Mouse (Mus musculus) hindbrain, embryonic 11.5 days (tissue): ENCODE data around the gene Pou2f2. TPM values are rescaled to one million over a fixed set of nuclear protein-coding genes. Genes with fewer than 3 reads are reported as not detected.

Source experiments
- ATAC-seq: fragments of 200-750 bp; cut with Nextera tagmentation; 2 replicates; pipeline ENCODE4 v1.8.0; 2017; ENCODE audit warnings: mild to moderate bottlenecking, moderate TSS enrichment, moderate library complexity; ENCODE audit not compliant: low FRiP score
- DNase-seq: peaks from one replicate; pipeline ENCODE4 v3.0.0-alpha.2; 2015; ENCODE audit warnings: low spot score
- H3K27ac ChIP-seq: fragments of 300-500 bp; sonication (generic); 2 replicates; pipeline ENCODE4 v1.5.1; 2014; ENCODE audit warnings: mild to moderate bottlenecking, low read depth, low read length
- H3K27me3 ChIP-seq: fragments of 300-500 bp; sonication (generic); 2 replicates; pipeline ENCODE4 v1.6.1; 2014; ENCODE audit warnings: mild to moderate bottlenecking, low read length, moderate library complexity, mixed read lengths; ENCODE audit not compliant: control insufficient read depth, insufficient read depth
- H3K36me3 ChIP-seq: fragments of 300-500 bp; sonication (generic); 2 replicates; pipeline ENCODE4 v1.6.1; 2014; ENCODE audit warnings: mild to moderate bottlenecking, low read length, moderate library complexity, mixed read lengths; ENCODE audit not compliant: control insufficient read depth, insufficient read depth
- H3K4me1 ChIP-seq: fragments of 300-500 bp; sonication (generic); replicated peaks from 2 replicates; pipeline ENCODE4 v1.6.1; 2014; ENCODE audit warnings: low read length, mixed read lengths; ENCODE audit not compliant: control insufficient read depth, insufficient read depth
- H3K4me2 ChIP-seq: fragments of 300-500 bp; sonication (generic); replicated peaks from 2 replicates; pipeline ENCODE4 v1.6.1; 2014; ENCODE audit warnings: mild to moderate bottlenecking, low read depth, low read length
- H3K4me3 ChIP-seq: fragments of 300-500 bp; sonication (generic); 2 replicates; pipeline ENCODE4 v1.5.1; 2014; ENCODE audit warnings: low read depth, low read length
- H3K9ac ChIP-seq: fragments of 300-500 bp; sonication (generic); 2 replicates; pipeline ENCODE4 v1.6.1; 2014; ENCODE audit warnings: low read depth, low read length
- H3K9me3 ChIP-seq: fragments of 300-500 bp; sonication (generic); 2 replicates; pipeline ENCODE4 v1.6.1; 2016; ENCODE audit warnings: low read length; ENCODE audit not compliant: control insufficient read depth
- WGBS: fragments of 180-500 bp; shearing (Covaris S2); extraction: QIAGEN DNeasy Blood & Tissue Kit; methylation state at CpG from one replicate; pipeline ENCODE4 v1.1.7; 2014; 5-methylcytosine and 5-hydroxymethylcytosine counted together
- polyA plus RNA-seq: library from polyadenylated mRNA; unstranded; fragments of >200 nt; fragmentation: Nextera tagmentation; extraction: Ambion mirVana; gene quantifications from 2 replicates; pipeline ENCODE4 v1.2.1, GENCODE M21; 2014

The Pou2f2 gene
- polyA plus RNA-seq, 1 experiment from 2014 or later = 51.9 TPM

- ATAC-seq (peak; percentile 41), DNase-seq (peak; percentile 81)
- Histone ChIP-seq H3K9me3 (no peaks in the 10 kb centered on the region), H3K27ac (0 out of 2 replicates have a peak overlapping the region, but pooled peaks have one; percentile 45), H3K9ac (peak overlapping the region; percentile 74), H3K4me2 (peak overlapping the region; percentile 98), H3K27me3 (no peaks in the 10 kb centered on the region), H3K4me1 (peaks cover 11% of the 10 kb centered on the region), H3K4me3 (peak overlapping the region; percentile 65), H3K36me3 (no peaks in the 10 kb centered on the region)
- under 1% methylated on average over 45 of the region's 53 CpGs for WGBS
These were observed 39.3 kb upstream of the Pou2f2 start for GRCm38 (mm10) chr7:25218705-25219415.

- no peak overlapping the region for H3K4me3 ChIP-seq
- 69% methylated on average over 12 of the region's 12 CpGs for WGBS
- no peaks in the 10 kb centered on the region for H3K27me3 ChIP-seq
- peaks cover 11% of the 10 kb centered on the region for H3K4me1 ChIP-seq
- DNase-seq = no peak
- H3K4me2 ChIP-seq = no peak overlapping the region
- no peaks in the 10 kb centered on the region for H3K9me3 ChIP-seq
- no peak overlapping the region; the same call in 1 of the 2 replicates for H3K9ac ChIP-seq
- ATAC-seq = no peak
- H3K36me3 ChIP-seq = no peaks in the 10 kb centered on the region
- no peak overlapping the region for H3K27ac ChIP-seq
These were observed 38.3 kb upstream of the Pou2f2 start for GRCm38 (mm10) chr7:25217653-25218395.

- WGBS = 96% methylated on average over 2 of the region's 2 CpGs
- H3K27ac ChIP-seq = no peak overlapping the region
- no peaks in the 10 kb centered on the region for H3K9me3 ChIP-seq
- DNase-seq (no peak), ATAC-seq (no peak)
- no peak overlapping the region for H3K4me3 ChIP-seq
- no peaks in the 10 kb centered on the region for H3K4me1 ChIP-seq
- no peak overlapping the region for H3K9ac ChIP-seq
- H3K4me2 ChIP-seq = no peak overlapping the region
- H3K27me3 ChIP-seq = no peaks in the 10 kb centered on the region
- 0 out of 2 replicates have a peak, but pooled peaks cover 2% of the 10 kb centered on the region for H3K36me3 ChIP-seq
These were observed 34.6 kb upstream of the Pou2f2 start for GRCm38 (mm10) chr7:25214172-25214571.

GRCm38 (mm10) chr7:25213099-25213498 lies 33.6 kb upstream of the Pou2f2 start:
- H3K4me2 ChIP-seq = no peak overlapping the region
- DNase-seq = no peak
- no peaks in the 10 kb centered on the region for H3K9me3 ChIP-seq
- H3K9ac ChIP-seq = no peak overlapping the region
- WGBS = 81% methylated on average over 3 of the region's 3 CpGs
- H3K4me3 ChIP-seq = no peak overlapping the region
- H3K27ac ChIP-seq = no peak overlapping the region
- 0 out of 2 replicates have a peak, but pooled peaks cover 2% of the 10 kb centered on the region for H3K36me3 ChIP-seq
- H3K27me3 ChIP-seq = no peaks in the 10 kb centered on the region
- no peak for ATAC-seq
- H3K4me1 ChIP-seq = no peaks in the 10 kb centered on the region

- H3K4me2 ChIP-seq = no peak overlapping the region
- no peak overlapping the region for H3K9ac ChIP-seq
- no peaks in the 10 kb centered on the region for H3K27me3 ChIP-seq
- H3K27ac ChIP-seq = no peak overlapping the region
- WGBS = 88% methylated on average over 4 of the region's 4 CpGs
- H3K4me3 ChIP-seq = no peak overlapping the region
- DNase-seq = no peak
- no peak for ATAC-seq
- no peaks in the 10 kb centered on the region for H3K9me3 ChIP-seq
- H3K4me1 ChIP-seq = no peaks in the 10 kb centered on the region
- H3K36me3 ChIP-seq = 0 out of 2 replicates have a peak, but pooled peaks cover 2% of the 10 kb centered on the region
These were observed 31.0 kb upstream of the Pou2f2 start for GRCm38 (mm10) chr7:25210482-25210881.

- H3K9ac ChIP-seq = no peak overlapping the region
- 0 out of 2 replicates have a peak, but pooled peaks cover 2% of the 10 kb centered on the region for H3K36me3 ChIP-seq
- H3K4me1 ChIP-seq = no peaks in the 10 kb centered on the region
- no peak overlapping the region for H3K4me2 ChIP-seq
- no peak overlapping the region for H3K4me3 ChIP-seq
- whole genome bisulfite sequencing = 84% methylated on average over 3 of the region's 3 CpGs
- H3K27ac ChIP-seq = no peak overlapping the region
- no peaks in the 10 kb centered on the region for H3K27me3 ChIP-seq
- ATAC-seq (no peak), DNase-seq (no peak)
- H3K9me3 ChIP-seq = no peaks in the 10 kb centered on the region
These were observed 29.7 kb upstream of the Pou2f2 start for GRCm38 (mm10) chr7:25209161-25209622.

- Histone ChIP-seq H3K4me2 (no peak overlapping the region), H3K9me3 (no peaks in the 10 kb centered on the region), H3K27ac (no peak overlapping the region), H3K9ac (no peak overlapping the region), H3K36me3 (0 out of 2 replicates have a peak, but pooled peaks cover 8% of the 10 kb centered on the region), H3K4me1 (no peaks in the 10 kb centered on the region), H3K4me3 (no peak overlapping the region), H3K27me3 (no peaks in the 10 kb centered on the region)
- WGBS = 90% methylated on average over 16 of the region's 16 CpGs
- ATAC-seq (no peak), DNase-seq (no peak)
These were observed 26.7 kb upstream of the Pou2f2 start for GRCm38 (mm10) chr7:25206094-25206830.

GRCm38 (mm10) chr7:25205355-25206093 lies 26.0 kb upstream of the Pou2f2 start:
- DNase-seq (no peak), ATAC-seq (no peak)
- H3K27ac ChIP-seq = no peak overlapping the region
- H3K36me3 ChIP-seq = 0 out of 2 replicates have a peak, but pooled peaks cover 5% of the 10 kb centered on the region
- WGBS = 83% methylated on average over 16 of the region's 16 CpGs
- H3K4me1 ChIP-seq = no peaks in the 10 kb centered on the region
- H3K9ac ChIP-seq = no peak overlapping the region
- no peaks in the 10 kb centered on the region for H3K27me3 ChIP-seq
- H3K4me2 ChIP-seq = no peak overlapping the region
- H3K9me3 ChIP-seq = no peaks in the 10 kb centered on the region
- H3K4me3 ChIP-seq = no peak overlapping the region
